Mouse (Mus musculus): ENCODE results near the gene Ndufc2.

DNA sequence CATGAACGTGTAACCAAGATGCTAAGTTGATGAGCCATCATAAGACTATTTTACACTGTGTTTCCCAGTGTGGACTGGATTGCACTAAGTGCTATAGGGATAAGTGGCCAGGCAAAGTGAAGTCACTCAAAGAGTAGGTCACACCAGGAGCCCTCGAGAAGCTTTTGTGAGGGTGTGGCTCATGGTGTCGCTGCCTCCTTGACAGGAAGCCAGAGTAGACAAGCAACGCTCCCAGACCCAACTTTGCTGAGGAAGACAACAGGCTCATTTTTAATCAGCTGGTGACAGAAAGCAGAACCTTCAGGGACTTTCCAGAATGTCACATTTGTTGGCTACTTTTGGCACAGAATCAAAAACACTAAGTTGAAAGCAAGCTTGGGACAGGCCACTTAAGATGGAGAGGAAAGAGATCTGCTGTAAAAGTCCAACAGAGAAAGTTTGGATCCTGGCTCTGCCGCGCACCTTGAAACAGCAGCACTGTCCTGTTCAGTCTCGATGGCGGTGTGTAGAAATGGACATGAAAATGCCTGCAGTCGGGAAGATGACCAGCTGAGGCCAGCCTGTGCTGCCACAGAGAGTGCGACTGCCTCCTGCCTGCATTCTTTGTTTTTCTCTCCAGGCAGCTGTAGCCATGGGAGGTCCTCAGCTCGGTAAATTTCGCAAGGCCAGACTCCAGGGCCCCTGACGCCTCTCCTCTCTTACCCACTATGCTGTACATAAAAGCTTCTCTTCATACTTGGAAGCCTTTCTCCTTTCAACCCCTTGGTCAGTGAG, 44.5 kb upstream of the Ndufc2 start:
- no peak for TF ChIP-seq ZC3H11A (IDR thresholded peaks at IDR 0.05; ENCODE audit: borderline replicate concordance, low read depth, low read length)
- no peak for TF ChIP-seq HCFC1 (IDR thresholded peaks at IDR 0.05; ENCODE audit: borderline replicate concordance, insufficient read depth, low read length)
- TF ChIP-seq CHD2 (IDR thresholded peaks at IDR 0.05; ENCODE audit: low read depth, low read length): no peak
- no peak for TF ChIP-seq MAFK (IDR thresholded peaks at IDR 0.05; ENCODE audit: insufficient read depth, low read depth, low read length)
- no peak for TF ChIP-seq ZNF384 (IDR thresholded peaks at IDR 0.05; ENCODE audit: low read depth, low read length)
